Mouse (Mus musculus): ENCODE results near the gene 4930502E18Rik. TPM values are rescaled to one million over a fixed set of nuclear protein-coding genes. Genes with fewer than 3 reads are reported as not detected.

The 4930502E18Rik gene
- polyA plus RNA-seq (2012) = not detected in 2 replicates

DNA sequence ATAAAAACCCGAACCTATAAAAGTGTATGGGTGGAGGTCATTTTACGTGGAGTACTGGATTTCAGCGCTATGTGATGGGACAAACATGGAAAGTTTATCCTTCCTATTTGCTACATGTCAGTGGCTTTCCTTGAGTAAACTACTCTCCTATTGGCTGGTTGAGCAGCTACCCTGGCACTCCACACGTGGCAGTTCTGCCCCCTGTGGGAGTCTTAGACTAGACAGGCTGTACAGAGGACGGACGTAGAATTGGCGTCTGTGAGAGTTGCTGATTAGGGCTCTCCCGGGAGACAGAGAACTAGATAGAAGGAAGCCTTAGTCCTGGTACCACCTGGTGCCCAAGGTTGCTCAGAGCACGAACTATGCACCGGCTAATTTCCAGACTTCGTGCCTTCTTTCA lies at the start of gene 4930502E18Rik:
4930502E18Rik (plus strand) TSS at position 231 of the 400 bp plus-strand sequence.

DNA sequence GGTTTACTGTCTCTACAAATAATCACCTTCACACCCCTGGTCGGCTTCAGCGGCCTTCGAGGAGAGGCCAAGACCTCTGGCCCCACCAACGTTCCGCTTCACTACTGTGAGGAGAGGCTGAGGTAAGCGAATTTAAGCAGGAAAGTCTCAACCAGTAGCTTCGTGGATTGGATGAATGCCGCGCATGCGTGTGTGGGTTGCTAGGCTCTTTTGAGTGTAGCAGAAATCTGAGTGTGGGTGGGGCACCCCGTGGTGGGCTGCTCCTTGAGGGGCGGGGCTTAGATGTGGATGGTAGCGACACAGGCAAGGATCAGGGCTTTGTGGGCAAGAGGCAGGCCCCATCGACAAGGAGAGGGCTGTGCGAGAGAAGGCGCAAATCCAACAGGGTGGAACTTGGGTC lies 33.1 kb downstream of the 4930502E18Rik start, which contains the start of gene 1700013H16Rik:
1700013H16Rik (minus strand) TSS at position 96 of the 400 bp plus-strand sequence.

DNA sequence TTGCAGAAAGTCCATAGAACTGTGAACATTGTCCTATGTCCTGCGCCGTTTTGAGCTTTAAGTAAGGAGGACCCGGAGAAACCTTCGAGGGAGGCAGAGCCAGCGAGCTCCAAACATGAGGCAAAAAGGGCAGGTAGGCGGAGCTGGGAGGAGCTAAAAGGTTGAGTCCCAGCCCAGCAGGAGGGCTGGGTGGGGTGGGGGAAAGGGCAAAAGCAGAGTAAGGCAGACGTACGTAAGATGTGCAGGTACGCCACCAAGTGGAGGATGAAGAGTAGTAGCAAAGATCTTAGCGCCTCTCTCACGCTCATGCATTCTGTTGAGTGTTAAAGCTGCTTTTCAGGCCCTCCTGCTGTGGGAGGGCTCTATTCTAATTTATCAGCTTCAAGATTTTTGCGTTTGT lies 51.6 kb downstream of the 4930502E18Rik start, which contains the start of gene Zfp36l3:
Zfp36l3 (minus strand) TSS at position 119 of the 400 bp plus-strand sequence.

Other genes with a start within 250 kb of the 4930502E18Rik start
- gene Rtl8c, start 116.8 kb upstream of the 4930502E18Rik start, polyA plus RNA-seq (2012) = 0.68 and 0.74 TPM in 2 replicates
- gene Gm14597, start 115.8 kb upstream of the 4930502E18Rik start, polyA plus RNA-seq (2012) = not detected in 2 replicates
- 23.3 and 33.9 TPM in 2 replicates for gene Rtl8a, start 81.1 kb upstream of the 4930502E18Rik start, polyA plus RNA-seq (2012)
- gene Rtl8b, start 54.4 kb upstream of the 4930502E18Rik start, polyA plus RNA-seq (2012) = 52.1 and 54.0 TPM in 2 replicates
- gene 1700013H16Rik, start 33.0 kb downstream of the 4930502E18Rik start, polyA plus RNA-seq (2012) = not detected in 2 replicates
- not detected in 2 replicates for gene Zfp36l3, start 51.6 kb downstream of the 4930502E18Rik start, polyA plus RNA-seq (2012)
- gene Xlr, start 72.9 kb downstream of the 4930502E18Rik start, polyA plus RNA-seq (2012) = 0.11 and 0.35 TPM in 2 replicates